Mouse (Mus musculus): ENCODE results near the gene Tbc1d10c.
A peak's percentile ranks its signal among the peaks of the same experiment; 100 is the strongest.

Tbc1d10c gene

DNA sequence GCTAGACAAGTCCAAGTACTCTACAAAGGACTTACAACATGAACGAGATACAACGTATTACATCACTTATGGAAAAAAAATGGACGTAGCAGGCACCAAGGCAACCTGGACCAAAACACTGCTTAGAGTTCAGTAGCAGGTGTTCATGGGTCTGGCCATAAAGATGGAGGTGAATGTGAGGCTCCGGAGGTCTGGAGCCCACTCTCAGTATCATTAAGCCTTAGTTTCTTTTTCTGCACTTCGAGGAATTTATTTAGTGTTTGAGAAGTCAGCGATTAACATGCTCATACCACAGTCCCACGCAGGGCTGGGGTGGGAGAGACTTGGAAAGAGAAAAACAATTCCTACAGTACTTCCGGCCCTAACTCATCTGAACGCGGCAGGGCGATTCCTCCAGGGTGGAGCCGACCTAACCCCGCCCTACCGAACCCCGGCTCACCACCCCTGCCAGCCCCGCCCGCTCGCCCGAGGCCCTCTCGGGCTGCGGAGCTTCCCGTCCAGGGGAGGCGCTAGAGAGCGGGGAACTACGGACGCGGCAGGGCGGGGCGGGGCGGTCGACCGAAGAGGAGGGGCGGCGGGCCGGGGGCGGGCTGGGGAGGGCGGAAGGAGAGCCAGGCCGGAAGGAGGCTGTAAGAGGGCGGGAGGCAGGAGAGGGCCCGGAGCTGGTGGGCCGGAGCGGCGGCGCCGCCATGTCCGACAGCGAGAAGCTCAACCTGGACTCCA is 605 bp upstream of the Tbc1d10c start, which contains the start of gene Ppp1ca:
TSS of gene Ppp1ca (plus strand) at position 538 of the 723 bp plus-strand sequence.
- DNase-seq (ENCODE audit: low spot score) = peak; percentile 98

DNA sequence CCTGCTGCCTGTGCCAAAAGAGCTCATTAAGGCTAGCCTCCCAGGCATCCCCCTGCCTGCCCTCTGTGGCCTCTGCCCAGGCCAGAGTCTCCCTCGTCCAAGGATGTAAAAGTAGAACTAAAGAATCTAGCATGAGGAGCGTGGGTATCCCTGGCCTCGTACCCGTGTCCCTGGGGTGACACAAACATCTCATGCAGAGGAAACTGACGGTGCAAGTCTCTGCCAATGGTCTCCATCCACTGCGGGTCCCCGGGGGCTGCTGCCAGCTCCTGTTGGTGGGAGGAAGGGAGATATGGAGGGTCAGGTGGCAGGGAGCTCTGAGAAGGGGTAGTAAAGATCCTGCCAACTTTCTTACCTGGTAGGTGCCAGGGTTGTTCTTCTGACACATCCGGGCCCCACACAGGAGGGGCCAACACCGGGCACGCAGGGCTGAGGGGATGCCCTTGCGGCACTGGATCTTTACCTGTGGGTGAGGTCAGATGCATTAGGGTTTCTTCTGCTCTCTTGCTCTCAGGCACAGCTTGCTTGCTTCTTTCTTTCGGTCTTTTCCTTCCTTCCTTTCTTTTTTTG is 1.9 kb downstream of the Tbc1d10c start:
- no peak for DNase-seq (ENCODE audit: low spot score)

DNA sequence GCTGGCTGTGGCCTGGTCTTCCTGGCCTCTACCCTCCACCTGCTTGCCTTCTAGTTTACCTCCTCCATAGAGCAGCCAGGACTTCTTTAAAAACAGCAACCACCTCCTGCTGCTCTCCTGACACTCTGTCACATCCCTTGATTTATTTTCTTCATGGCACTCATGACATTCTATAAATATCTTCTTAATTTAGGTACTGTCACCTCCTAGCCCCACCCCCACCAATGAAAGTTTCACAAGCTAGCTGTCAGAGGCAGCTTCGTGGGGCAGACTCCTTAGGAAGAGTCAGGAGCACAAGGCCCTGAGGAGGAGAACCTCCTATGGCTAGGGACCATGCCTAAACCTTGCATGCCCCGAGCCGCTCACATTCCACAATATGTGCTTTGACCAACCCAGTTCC is 3.8 kb downstream of the Tbc1d10c start:
- no peak for DNase-seq (ENCODE audit: low spot score)

DNA sequence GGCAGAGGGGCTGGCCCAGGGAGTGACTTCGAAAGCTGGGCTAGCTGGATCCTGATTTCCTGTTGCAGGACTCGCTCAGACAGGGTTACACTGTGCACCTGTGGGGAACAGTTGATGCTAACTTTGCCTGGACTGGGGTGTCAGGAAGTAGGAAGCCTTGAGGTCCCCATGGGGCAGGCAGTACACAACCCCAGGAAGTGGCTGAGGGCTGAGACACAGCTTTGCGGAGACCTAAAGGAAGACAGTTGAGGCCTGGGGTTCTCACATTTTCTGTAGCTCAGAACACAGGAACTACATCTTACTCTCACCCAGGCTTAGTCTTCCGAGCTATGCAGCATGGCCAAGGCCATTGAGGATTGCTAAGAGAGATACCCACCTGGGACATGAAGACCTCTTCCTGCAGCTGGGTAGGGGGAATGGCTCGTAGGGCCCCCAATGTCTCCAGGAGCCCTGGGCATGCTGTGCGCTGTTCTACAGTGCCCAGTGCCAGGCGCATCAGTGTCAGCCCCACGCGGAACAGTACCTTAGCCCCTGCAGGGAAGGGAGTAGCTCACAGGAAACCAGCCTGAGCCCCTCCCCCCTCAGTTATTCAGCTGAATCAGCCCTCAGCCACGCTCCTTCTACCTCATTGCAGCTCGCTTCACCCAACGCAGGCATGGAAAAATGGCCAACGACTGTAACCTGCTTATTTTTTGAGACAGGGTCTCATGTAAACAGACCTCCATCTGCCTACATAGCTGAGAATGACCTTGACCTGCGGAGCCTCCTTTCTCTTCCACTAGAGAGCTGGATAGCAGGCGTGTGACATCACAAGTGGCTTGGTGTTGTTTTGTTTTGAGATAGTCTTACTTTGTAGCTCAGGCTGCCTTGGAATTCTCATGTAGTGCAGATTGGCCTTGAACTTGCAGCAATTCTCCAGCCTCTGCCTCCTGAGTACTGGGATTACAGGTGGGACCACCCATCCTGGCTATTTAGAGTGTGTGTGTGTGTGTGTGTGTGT is 5.8 kb downstream of the Tbc1d10c start:
- no peak for DNase-seq (ENCODE audit: low spot score)

DNA sequence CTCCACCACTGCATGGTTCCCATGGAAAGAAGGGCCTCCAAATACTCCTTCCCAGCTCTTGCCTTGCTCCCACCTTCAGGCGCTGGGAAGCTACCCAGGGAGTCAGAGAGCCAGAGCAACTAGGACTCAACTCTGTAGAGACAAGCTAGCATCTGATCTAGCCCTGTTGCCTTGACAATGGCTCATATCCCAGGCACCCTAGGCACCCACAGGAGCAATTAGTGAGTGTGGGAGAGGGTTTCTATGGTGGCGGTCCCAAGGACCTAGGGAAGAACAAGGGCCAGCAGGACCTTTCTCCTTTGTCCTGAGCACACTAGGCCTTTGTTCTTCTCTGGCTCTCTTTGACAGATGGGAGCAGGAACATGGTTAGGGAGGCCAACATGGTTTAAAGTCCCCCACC is 7.4 kb downstream of the Tbc1d10c start:
- no peak for DNase-seq (ENCODE audit: low spot score)

DNA sequence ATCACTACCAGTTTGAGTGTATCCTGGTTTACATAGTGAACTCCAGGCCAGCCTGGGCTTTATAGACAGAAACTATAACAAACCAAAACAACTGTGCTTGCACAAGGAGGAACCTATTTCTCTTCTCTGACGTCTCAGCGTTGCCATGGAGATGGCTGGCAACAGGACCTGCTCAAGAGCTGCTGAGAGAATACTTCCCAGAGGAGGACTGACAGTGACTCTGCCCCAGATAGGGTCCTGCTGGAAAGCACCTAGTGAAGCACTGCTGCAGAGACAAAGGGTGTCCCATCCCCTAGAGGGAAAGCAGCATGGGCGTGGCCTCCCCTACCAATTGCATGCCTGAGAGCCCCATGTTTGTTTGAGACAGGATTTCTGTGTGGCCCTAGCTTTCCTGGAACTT is 9.2 kb downstream of the Tbc1d10c start:
- DNase-seq (ENCODE audit: low spot score) = no peak

DNA sequence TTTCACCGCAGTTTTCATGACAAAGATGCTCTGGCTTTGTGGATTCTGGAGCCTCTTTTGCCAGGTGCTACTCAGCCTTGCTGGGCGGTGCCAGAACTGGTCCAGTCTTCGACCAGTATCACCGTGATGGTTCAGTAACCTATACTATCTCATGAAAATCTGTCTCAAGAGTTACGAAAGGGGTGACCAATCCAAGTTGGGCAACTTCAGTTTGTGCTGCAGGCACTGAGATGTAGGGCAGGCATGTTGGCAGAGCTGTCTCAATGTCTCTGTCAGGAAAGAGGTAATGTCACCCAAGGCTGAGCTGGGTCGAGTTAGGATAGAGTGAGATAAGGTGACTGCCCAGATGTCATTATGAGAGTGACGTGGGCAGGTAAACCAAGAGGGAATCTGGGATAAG is 10.7 kb downstream of the Tbc1d10c start:
- no peak for DNase-seq (ENCODE audit: low spot score)

DNA sequence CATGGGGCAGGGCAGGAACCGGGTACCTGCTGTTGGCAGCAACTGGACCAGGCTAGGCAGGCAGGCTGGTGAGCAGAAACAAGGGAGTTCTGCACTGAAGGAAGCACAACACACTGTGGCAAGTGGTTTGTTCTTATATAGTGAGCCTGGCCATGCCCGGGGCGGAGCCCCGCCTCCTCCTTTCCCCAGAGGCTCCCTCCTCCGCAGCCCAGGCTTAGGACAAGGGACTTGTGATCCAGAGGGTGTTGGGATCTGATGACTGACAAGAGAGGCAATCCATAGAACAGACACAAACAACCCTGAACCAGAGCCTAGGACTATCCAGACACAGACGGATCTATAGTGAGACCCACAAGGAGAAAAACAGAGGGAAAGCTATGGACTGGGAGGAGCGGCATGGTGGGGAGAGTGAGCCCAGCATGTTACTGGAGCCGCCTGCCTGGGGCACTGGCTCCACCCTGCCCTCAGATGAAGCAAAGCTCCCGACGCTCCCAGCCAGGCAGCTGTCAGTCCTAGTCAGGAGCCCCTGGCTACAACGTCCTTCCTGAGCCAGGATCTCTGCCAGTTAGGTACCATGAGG is 15.6 kb downstream of the Tbc1d10c start, which contains the start of gene Carns1:
TSS of gene Carns1 (minus strand) at position 112 of the 580 bp plus-strand sequence.
- peak; percentile 51 for DNase-seq (ENCODE audit: low spot score)

DNA sequence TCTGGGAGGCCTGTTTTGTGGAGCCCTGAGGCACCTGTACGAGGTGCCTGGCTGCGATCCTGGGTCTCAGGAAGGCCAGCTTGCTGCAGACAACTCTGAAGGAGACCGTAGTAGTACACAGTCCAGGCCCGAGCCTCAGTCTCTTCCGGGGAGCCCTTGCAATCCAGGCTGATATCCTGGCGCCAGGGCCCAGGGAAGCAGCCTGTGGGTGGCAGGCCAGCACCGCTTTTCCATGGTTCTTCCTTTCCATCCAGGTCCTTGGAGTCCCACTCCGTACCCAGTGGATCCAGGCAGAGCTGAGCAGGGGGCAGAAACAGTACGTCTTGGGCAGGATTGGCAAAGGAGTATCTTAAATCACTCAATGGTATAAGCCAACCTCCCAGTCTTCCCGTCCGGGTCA is 18.2 kb downstream of the Tbc1d10c start:
- DNase-seq (ENCODE audit: low spot score) = peak; percentile 18

DNA sequence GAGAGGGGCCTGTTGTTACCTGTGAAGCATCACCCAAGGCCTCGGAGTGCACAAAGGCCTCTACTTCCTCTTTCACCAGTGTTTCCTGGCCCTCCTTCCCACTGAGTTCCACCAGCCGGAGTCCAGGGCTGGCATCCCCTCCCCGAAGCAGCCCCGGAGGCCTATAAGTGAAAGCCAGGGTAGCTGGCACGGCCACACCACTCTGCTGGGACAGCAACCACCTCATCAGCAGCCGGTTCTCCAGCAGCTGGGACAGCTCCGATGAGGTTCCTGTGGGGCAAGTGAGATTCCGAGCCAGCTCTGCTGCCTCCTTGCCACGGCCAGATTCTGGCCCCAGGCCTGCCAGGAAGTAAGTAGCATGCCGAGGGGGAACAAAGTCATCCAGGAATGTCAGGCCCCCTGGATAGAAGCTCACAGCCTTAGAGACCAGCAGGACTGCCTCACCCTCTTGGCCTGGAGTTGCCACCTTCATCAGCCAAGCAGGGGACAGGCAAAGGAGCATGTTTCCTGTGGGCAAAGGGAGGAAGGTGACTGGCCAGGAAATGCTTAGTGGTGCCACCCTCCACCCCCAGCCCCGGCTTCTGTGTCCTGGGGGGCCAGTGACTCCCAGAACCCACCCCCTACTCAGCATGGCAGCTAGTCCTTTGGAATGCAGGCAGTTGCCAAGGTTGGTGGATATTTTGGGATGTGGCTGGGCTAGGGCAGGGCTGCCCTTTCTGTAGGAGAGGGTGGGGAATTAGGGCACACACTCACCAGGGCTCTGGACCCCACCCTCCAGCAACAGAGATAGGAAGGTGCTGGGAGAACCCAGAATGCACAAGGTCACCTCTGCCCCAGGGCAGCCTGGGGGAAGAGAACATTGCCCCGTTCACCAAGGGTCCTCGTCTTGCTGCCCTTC is 19.4 kb downstream of the Tbc1d10c start:
- DNase-seq (ENCODE audit: low spot score) = peak; percentile 7

DNA sequence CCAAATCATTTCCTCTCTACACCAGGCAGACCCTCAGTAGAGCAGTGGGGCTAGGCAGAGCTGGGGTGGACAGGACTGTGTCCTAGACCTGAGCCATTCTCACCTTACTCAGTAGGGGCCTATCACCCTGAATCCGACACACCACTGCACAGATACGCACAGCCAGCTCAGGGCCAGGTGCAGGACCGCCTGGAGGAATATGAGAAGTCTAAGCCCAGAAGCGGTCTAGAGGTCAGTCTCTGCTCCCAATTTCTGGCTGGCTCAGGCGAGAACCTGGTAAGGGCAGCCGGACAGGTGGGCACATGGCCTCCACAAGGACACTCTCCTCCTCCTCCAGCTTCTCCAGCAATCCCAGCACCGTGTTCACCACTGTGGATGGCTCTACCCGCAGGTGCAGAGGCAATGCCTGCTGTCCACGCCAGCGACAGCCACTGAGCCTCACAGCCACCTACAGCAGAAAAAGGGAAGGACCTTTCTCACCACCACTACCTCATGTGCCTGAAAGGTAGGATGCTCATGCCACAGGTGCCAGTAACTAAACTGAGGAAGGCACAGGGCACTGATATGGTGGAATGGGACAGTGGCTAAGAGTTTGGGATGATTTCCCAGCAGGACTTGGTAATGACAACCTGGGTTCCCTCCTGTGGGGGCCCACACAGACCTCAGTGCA is 20.2 kb downstream of the Tbc1d10c start:
- DNase-seq (ENCODE audit: low spot score) = no peak

DNA sequence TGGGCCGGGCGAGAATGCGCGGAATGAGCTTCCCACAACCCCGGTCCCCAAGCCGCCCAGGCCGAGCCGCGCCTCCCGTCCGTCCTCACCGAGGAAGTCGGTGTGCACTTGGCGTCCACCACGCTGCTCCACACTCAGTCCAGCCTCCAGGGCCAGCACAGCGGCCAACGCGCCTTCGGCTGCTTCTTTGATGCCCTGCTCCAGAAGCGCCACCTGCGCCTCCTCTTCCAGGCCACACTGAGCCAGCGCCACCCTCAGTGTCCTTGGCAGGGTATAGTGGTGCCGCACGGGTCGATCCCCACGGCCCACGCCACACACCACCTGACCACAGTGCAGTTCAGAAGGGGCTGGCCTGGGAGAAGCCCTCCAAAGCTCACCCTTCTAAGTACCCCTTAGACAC is 21.3 kb downstream of the Tbc1d10c start:
- DNase-seq (ENCODE audit: low spot score) = no peak

DNA sequence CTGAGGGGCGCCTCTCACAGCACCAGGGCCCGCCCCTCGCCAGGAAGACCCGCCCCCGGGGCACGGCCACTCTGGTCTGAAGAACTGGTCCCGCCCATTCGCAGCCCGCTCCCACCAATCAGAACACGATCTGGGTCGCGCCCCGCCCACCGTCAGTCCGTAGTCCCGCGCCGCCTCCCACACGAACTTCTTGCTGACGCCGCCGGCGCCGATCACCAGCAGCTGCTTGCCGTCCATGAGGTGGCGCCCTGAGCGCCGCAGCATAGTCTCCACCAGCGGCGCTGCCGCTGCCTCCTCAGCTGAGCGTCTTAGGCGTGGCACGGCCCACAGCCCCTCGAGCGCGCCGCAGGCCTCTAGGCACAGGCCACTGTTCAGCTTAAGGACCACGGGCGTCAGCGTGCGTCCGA is 21.7 kb downstream of the Tbc1d10c start:
- DNase-seq (ENCODE audit: low spot score) = peak; percentile 99

DNA sequence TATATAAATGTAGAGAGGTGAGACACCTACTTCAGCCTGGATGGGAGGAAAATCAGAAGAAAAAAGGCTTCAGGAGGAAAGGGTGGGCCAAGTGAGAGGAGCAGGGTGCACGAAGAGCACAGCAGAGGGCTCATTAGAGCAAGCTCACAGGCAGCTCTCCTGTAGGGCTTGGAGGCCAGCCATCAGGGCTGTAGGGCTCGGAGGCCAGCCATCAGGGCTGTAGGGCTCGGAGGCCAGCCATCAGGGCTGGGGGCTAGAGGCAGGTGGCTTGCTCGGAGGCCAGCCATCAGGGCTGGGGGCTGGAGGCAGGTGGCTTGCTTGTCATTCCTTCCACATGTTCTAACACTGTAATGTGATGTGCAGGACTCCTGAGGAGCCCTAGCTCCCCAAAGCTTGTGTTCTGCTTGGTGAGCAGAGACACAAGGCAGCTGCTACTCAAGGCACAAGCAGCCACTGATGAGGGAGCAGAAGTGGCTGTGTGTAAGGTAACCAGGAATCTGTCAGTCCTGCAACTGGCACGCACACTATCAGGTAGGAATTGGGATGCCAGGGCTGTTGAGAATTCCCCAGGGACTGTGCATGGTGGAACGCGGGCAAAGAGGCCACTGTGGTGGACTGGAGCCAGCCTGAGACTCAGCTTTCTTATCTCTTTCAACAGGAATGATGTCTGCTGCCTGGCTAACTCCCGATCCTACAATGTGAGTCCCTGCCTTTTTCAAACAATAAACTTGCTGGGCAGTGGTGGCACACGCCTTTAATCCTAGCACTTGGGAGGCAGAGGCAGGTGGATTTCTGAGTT is 24.2 kb downstream of the Tbc1d10c start:
- no peak for DNase-seq (ENCODE audit: low spot score)

DNA sequence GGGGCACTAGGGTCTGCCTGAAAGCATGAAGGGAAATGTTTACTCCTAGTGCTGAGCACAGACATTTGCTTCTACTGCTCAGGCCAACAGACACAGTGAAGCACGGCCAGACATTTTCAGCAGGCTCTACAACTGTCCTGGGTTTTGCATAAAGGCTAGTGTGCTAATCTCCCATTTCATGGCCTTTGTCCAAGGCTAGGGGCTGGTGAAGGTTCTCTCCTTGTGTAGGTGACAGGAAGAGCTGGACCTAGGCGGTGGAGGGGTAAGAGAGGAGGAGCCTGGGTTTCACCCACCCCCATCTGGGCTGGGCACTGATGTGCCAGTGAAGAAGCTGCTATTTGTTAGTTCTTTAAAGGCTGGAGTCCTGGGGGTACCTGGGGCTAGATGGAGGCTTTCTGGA is 26.4 kb downstream of the Tbc1d10c start:
- no peak for DNase-seq (ENCODE audit: low spot score)

DNA sequence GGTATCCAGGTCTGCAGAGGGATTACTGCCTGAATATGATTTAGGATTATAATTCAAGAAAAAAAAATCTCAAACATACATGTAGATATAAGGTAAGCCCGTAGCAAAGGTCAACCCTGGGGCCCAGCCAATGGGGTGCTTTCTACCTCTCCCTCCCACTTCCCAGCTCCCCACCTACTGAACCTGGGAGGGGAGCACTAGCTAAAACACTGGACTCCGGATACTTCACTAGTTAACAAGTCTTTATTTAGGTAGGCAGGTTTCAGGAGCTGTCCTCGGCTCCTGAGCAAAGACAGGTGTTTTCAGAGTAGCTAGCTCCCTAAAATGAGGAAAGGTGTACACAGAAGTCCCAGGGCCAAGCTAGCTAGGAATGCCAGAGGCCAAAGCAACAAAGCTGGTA is 27.0 kb downstream of the Tbc1d10c start:
- no peak for DNase-seq (ENCODE audit: low spot score)

DNA sequence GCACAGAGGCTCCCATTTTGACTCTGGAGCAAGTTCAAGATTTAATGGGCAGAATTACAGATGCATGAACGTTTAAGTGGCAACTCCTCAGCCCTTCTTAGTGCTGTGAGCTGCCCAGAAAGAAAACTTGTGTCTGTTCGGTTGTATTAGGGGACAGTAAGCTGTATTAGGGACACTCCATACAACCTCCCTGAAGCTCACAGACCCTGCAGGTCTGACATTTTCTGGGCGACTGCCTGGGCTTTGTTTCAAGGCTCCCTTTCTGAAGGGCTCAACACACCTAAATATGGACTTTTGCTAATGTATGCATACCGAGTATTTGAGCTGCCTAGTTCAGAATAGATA is 27.6 kb downstream of the Tbc1d10c start:
- DNase-seq (ENCODE audit: low spot score) = no peak

DNA sequence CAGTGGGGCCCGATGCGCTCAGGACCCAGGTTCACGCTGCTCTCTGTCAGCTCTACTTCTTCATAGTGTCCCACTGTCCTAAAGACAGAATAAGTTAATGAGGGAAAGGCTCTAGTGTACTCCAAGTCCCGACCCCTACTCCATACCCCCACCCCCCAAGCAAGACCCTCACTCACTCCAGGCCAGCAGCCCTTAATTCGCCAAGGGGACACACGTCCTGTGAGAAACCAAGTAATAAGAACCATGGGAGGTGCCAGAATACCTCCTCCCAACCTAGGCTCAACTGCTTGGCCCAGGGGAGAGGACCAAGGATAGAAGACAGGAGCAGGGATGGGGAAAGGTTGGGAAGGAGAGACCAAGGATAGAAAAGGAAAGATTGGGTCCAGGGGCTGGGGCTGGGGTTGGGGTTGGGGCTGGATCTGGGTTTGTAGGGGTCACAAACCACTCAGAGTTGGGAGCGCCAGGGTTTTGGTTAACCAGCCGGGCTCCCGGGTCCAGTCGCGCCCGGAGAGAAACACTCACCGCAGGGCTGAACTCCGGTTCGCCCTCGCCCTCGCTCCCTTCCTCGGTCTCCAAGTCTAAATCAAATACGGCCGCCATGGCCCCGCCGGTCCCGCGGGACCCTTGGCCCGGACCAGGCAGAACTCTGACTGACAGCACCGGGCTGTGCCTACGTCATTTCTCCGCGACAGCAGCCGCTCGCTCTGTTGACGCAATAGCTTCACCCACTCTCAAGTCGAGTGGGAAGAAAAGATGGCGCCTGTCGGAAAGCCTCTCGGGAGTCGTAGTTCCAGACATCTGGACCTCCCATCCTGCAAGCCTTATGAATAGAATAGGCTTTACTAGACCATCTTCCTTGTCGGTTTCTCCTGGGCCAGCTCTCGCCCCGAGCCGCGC is 28.2 kb downstream of the Tbc1d10c start, which contains the start of gene Rps6kb2:
TSS of gene Rps6kb2 (minus strand) at position 709 of the 897 bp plus-strand sequence.
- peak; percentile 93 for DNase-seq (ENCODE audit: low spot score)

DNA sequence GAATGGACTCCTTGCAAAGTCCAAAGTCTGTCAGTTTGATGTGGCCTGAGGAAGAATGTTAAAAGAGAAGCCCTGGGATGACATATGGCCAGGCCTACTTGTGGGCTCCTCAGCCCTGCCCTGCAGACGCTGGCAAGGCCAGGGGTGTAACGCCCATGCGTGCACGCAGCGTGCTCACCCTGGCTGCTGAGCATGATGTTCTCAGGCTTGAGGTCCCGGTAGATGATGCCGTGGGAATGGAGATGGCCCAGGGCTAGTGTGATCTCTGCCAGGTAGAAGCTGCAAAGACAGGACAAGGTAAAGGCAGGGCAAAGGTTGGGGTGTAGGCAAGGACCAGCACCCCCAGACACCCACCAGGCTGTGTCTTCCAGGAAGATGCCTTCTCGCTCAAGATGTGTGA is 32.0 kb downstream of the Tbc1d10c start:
- DNase-seq (ENCODE audit: low spot score) = no peak

Data from ovary, postnatal 36 days (tissue).